In the genomic region with DNA sequence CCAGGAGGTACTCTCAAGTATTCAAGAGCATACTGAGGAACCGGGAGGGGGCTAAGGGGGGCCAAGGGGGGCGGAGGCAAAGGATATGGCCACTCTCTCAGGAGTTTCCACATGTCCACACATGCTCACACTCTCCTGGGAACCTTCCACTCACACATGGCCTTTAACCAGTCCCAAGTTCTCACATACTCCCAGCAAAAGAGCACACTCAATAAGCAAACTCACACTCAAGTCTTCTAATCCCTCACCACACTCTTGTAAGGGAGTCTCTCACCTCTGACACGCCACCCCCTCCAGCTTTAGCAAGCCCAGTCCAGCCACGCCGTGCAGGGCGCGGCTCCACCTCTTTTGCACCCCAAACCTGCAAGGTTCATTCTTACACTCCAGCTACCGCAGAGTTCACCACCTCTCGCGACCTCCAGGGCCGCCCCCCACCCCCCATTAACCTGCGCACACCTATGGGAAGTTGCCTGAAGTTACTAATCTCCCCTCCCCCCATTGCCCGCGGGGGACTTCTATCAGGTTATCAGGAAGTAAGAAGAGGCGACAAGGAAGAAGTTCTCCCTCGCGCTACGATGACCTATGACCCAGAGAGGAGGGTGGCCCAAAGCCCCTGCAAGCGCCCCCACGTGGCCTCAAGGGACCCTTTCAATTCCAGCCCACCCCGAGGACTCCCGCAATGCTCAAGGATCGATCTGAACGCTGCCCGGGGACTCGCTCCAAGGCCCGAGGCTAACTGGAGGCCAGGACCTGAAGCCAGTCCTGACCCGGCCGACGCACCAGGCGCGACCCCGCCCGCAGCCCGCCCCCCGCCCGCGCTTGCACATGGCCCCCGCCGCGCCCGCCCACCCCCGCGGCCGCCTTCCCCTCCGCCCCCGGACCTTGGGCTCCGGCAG, we compare ENCODE assay signal across 9 mouse cellular contexts. TPM values are rescaled to one million over a fixed set of nuclear protein-coding genes. Genes with fewer than 3 reads are reported as not detected.
A peak's percentile ranks its signal among the peaks of the same experiment; 100 is the strongest.
DNase-seq lines count a peak whose midpoint lies in the region; ATAC-seq and TF ChIP-seq lines count a peak whose summit lies in the region.
"Had no signal": no experiment of that assay in that cellular context is flagged by ENCODE, and none has a peak within 500 bp of the region (broad histone marks: within the 10 kb centered on the region; RNA-seq: fewer than 3 reads in every experiment).

No protein-coding gene starts in this region.

- H3K27ac ChIP-seq in brown adipose tissue, adult 24 weeks (replicated peaks; ENCODE audit: low read depth, low read length), result peak overlapping the region; percentile 95
- peak overlapping the region; percentile 99 for H3K27ac ChIP-seq in intestine, postnatal 0 days (ENCODE audit: low read depth, low read length)
- peak overlapping the region; percentile 80 for H3K27ac ChIP-seq in lung, embryonic 16.5 days (ENCODE audit: low read length)

- H3K4me1 ChIP-seq in brown adipose tissue, adult 24 weeks (ENCODE audit: control insufficient read depth, insufficient read depth, insufficient read length, low read length), result peaks cover 9% of the 10 kb centered on the region; the same call in 1 of the 2 replicates
- H3K4me1 ChIP-seq in intestine, postnatal 0 days (replicated peaks; ENCODE audit: control insufficient read depth, insufficient read depth, low read length), result peaks cover 7% of the 10 kb centered on the region; the same call in 1 of the 2 replicates
- H3K4me1 ChIP-seq in lung, embryonic 16.5 days (replicated peaks; ENCODE audit: control insufficient read depth, insufficient read depth, low read length), result peaks cover 28% of the 10 kb centered on the region

- peak overlapping the region; percentile 87 for H3K4me2 ChIP-seq in intestine, postnatal 0 days (replicated peaks; ENCODE audit: low read depth)
- H3K4me2 ChIP-seq in lung, embryonic 16.5 days (ENCODE audit: low read depth, low read length), result peak overlapping the region; percentile 97

- H3K9me3 ChIP-seq in intestine, postnatal 0 days (ENCODE audit: control insufficient read depth), result no peaks in the 10 kb centered on the region
- H3K9me3 ChIP-seq in lung, embryonic 16.5 days (ENCODE audit: control insufficient read depth, low read length), result no peaks in the 10 kb centered on the region

- H3K9ac ChIP-seq in intestine, postnatal 0 days (ENCODE audit: low read depth, low read length), result peak overlapping the region; percentile 95
- peak overlapping the region; percentile 84 for H3K9ac ChIP-seq in lung, embryonic 16.5 days (ENCODE audit: low read length)

- H3K27me3 ChIP-seq in intestine, postnatal 0 days (replicated peaks; ENCODE audit: control insufficient read depth, insufficient read depth, low read length), result peaks cover 13% of the 10 kb centered on the region
- peaks cover 33% of the 10 kb centered on the region for H3K27me3 ChIP-seq in lung, embryonic 16.5 days (ENCODE audit: control insufficient read depth, insufficient read depth, low read depth, low read length)

- ATAC-seq in intestine, postnatal 0 days, result peak; percentile 0; the same call in 1 of the 2 replicates
- ATAC-seq in lung, embryonic 16.5 days (ENCODE audit: low read depth), result no peak
- ATAC-seq in inflammation-experienced regulatory T-cells, adult 6 months, result no peak

- under 1% methylated on average over 47 of the region's 48 CpGs for WGBS in intestine, postnatal 0 days
- whole genome bisulfite sequencing in lung, embryonic 16.5 days, result under 1% methylated on average over 43 of the region's 48 CpGs

- peak; percentile 42 for TF ChIP-seq CTCF in intestine, postnatal 0 days (IDR thresholded peaks at IDR 0.05; ENCODE audit: low read depth)

- peak overlapping the region; percentile 93 for H3K4me3 ChIP-seq in brown adipose tissue, adult 24 weeks (ENCODE audit: insufficient read depth, low read depth, low read length)
- H3K4me3 ChIP-seq in intestine, postnatal 0 days (ENCODE audit: low read depth, low read length), result peak overlapping the region; percentile 88
- peak overlapping the region; percentile 85 for H3K4me3 ChIP-seq in lung, embryonic 16.5 days (ENCODE audit: low read length)

- H3K36me3 ChIP-seq in intestine, postnatal 0 days (ENCODE audit: control insufficient read depth, insufficient read depth), result peaks cover 3% of the 10 kb centered on the region; the same call in 1 of the 2 replicates
- H3K36me3 ChIP-seq in lung, embryonic 16.5 days (ENCODE audit: control insufficient read depth, insufficient read depth, low read length), result no peaks in the 10 kb centered on the region

- DNase-seq in right cerebral cortex, postnatal 14 days, result peak; percentile 52
- no peak for DNase-seq in right cerebral cortex, postnatal 36 days (ENCODE audit: low spot score in 2 of 2)
- DNase-seq in gastrocnemius, postnatal 10 days, result peak; percentile 50
- peak; percentile 56 to 63 for DNase-seq in spleen, postnatal 10 days (ENCODE audit: low spot score in 2 of 2)

RNA-seq across cellular contexts. Expression of a gene that starts 0.6 kb away (rescaled TPM):
- 86.4 and 123 TPM in 2 replicates for polyA plus RNA-seq in brown adipose tissue, adult 24 weeks (2012; ENCODE audit: insufficient read depth, insufficient read length, missing spikeins)
- total RNA-seq in gastrocnemius, postnatal 10 days (2021), result 10 to 100 TPM; 45.8 to 45.9 TPM
- polyA plus RNA-seq in intestine, postnatal 0 days (2015; fragmentation: Nextera tagmentation; extraction: Ambion mirVana), result 63.6 TPM in 2 replicates
- 8.5 and 9.9 TPM in 2 replicates for polyA plus RNA-seq in lung, embryonic 16.5 days (2015; fragmentation: Nextera tagmentation; extraction: Ambion mirVana)
- 1 to 10 TPM; 2.3 to 4.4 (median 4.2) TPM for polyA plus RNA-seq in inflammation-experienced regulatory T-cells, adult 6 months (2017; shearing (Covaris generic))

RNA-seq across cellular contexts. Expression of a gene that starts 4.2 kb away (rescaled TPM):
- not detected in 2 replicates for polyA plus RNA-seq in brown adipose tissue, adult 24 weeks (2012; ENCODE audit: insufficient read depth, insufficient read length, missing spikeins)
- total RNA-seq in gastrocnemius, postnatal 10 days (2021), result not detected
- 0.65 and 0.76 TPM in 2 replicates for polyA plus RNA-seq in intestine, postnatal 0 days (2015; fragmentation: Nextera tagmentation; extraction: Ambion mirVana)
- polyA plus RNA-seq in lung, embryonic 16.5 days (2015; fragmentation: Nextera tagmentation; extraction: Ambion mirVana), result 2.5 TPM in 2 replicates
- under 1 TPM in 1 of 3 experiments, not detected in 2; 0.59 TPM for polyA plus RNA-seq in inflammation-experienced regulatory T-cells, adult 6 months (2017; shearing (Covaris generic))
- total RNA-seq: gastrocnemius, postnatal 36 days had no signal

RNA-seq across cellular contexts. Expression of a gene that starts 11.1 kb away (rescaled TPM):
- 974 and 1,161 TPM in 2 replicates for polyA plus RNA-seq in brown adipose tissue, adult 24 weeks (2012; ENCODE audit: insufficient read depth, insufficient read length, missing spikeins)
- total RNA-seq in gastrocnemius, postnatal 10 days (2021), result 100 to 1,000 TPM; 150 to 152 TPM
- 910 and 912 TPM in 2 replicates for polyA plus RNA-seq in intestine, postnatal 0 days (2015; fragmentation: Nextera tagmentation; extraction: Ambion mirVana)
- polyA plus RNA-seq in lung, embryonic 16.5 days (2015; fragmentation: Nextera tagmentation; extraction: Ambion mirVana), result 283 and 302 TPM in 2 replicates
- 100 to 1,000 TPM; 209 to 245 (median 241) TPM for polyA plus RNA-seq in inflammation-experienced regulatory T-cells, adult 6 months (2017; shearing (Covaris generic))

RNA-seq across cellular contexts. Expression of a gene that starts 11.5 kb away (rescaled TPM):
- 18.1 and 29.4 TPM in 2 replicates for polyA plus RNA-seq in brown adipose tissue, adult 24 weeks (2012; ENCODE audit: insufficient read depth, insufficient read length, missing spikeins)
- 10 to 100 TPM; 45.2 to 48.1 TPM for total RNA-seq in gastrocnemius, postnatal 10 days (2021)
- polyA plus RNA-seq in intestine, postnatal 0 days (2015; fragmentation: Nextera tagmentation; extraction: Ambion mirVana), result 52.0 and 54.4 TPM in 2 replicates
- polyA plus RNA-seq in lung, embryonic 16.5 days (2015; fragmentation: Nextera tagmentation; extraction: Ambion mirVana), result 136 and 137 TPM in 2 replicates
- 100 to 1,000 TPM; 143 to 219 (median 200) TPM for polyA plus RNA-seq in inflammation-experienced regulatory T-cells, adult 6 months (2017; shearing (Covaris generic))

RNA-seq across cellular contexts. Expression of a gene that starts 13.3 kb away (rescaled TPM):
- 1.6 and 1.8 TPM in 2 replicates for polyA plus RNA-seq in brown adipose tissue, adult 24 weeks (2012; ENCODE audit: insufficient read depth, insufficient read length, missing spikeins)
- not detected for total RNA-seq in gastrocnemius, postnatal 10 days (2021)
- 0.21 and 0.38 TPM in 2 replicates for polyA plus RNA-seq in intestine, postnatal 0 days (2015; fragmentation: Nextera tagmentation; extraction: Ambion mirVana)
- 0.21 and 0.96 TPM in 2 replicates for polyA plus RNA-seq in lung, embryonic 16.5 days (2015; fragmentation: Nextera tagmentation; extraction: Ambion mirVana)
- not detected for polyA plus RNA-seq in inflammation-experienced regulatory T-cells, adult 6 months (2017; shearing (Covaris generic))
- total RNA-seq: gastrocnemius, postnatal 36 days had no signal

Comparison
In these comparisons a context has a peak if more than half of its experiments do, and no peak if none do; other contexts are left out.
1. DNase-seq: peak in right cerebral cortex, postnatal 14 days (single experiment), gastrocnemius, postnatal 10 days (single experiment) and spleen, postnatal 10 days (2 of 2); none in right cerebral cortex, postnatal 36 days (0 of 2).
2. Peak in every context shown above with its lines, with median percentiles within 50 percentile points of each other: H3K27ac ChIP-seq and H3K4me3 ChIP-seq.